Mouse (Mus musculus) left cerebral cortex, adult 9 months (tissue): ENCODE data around the gene Cd99l2.

Source experiments
- DNase-seq, 2 experiments: peaks; one replicate each; pipeline ENCODE4 v3.0.0; 2022; ENCODE audit warnings: low spot score in 2 of 2

The Cd99l2 gene

GRCm38 (mm10) chrX:71468639-71469295 is 23.9 kb downstream of the Cd99l2 start:
- DNase-seq = no peak

- DNase-seq = no peak
Observed at GRCm38 (mm10) chrX:71467491-71467890, 25.2 kb downstream of the Cd99l2 start.

GRCm38 (mm10) chrX:71465417-71465816 is 27.2 kb downstream of the Cd99l2 start:
- no peak for DNase-seq

- DNase-seq = no peak
Observed at GRCm38 (mm10) chrX:71464138-71464826, 28.4 kb downstream of the Cd99l2 start.

- DNase-seq = no peak
Observed at GRCm38 (mm10) chrX:71456078-71456737, 36.4 kb downstream of the Cd99l2 start.

GRCm38 (mm10) chrX:71442916-71443315 is 49.7 kb downstream of the Cd99l2 start:
- no peak for DNase-seq

GRCm38 (mm10) chrX:71439473-71439872 is 53.2 kb downstream of the Cd99l2 start:
- no peak for DNase-seq

- DNase-seq = peak in 1 of 2 experiments; percentile 11
Observed at GRCm38 (mm10) chrX:71435542-71435941, 57.1 kb downstream of the Cd99l2 start.

- no peak for DNase-seq
Observed at GRCm38 (mm10) chrX:71434860-71435259, 57.8 kb downstream of the Cd99l2 start.

- DNase-seq = no peak
Observed at GRCm38 (mm10) chrX:71434448-71434847, 58.2 kb downstream of the Cd99l2 start.

GRCm38 (mm10) chrX:71430900-71431299 is 61.7 kb downstream of the Cd99l2 start:
- DNase-seq = no peak

GRCm38 (mm10) chrX:71427491-71427890 is 65.2 kb downstream of the Cd99l2 start:
- DNase-seq = no peak

GRCm38 (mm10) chrX:71425746-71426519 is 66.7 kb downstream of the Cd99l2 start:
- DNase-seq = peak; percentile 22 to 83

GRCm38 (mm10) chrX:71424852-71425251 is 67.8 kb downstream of the Cd99l2 start:
- DNase-seq = no peak

- DNase-seq = no peak
Observed at GRCm38 (mm10) chrX:71413616-71414015, 79.0 kb downstream of the Cd99l2 start.

- no peak for DNase-seq
Observed at GRCm38 (mm10) chrX:71412776-71413175, 79.9 kb downstream of the Cd99l2 start.

GRCm38 (mm10) chrX:71408386-71408785 is 84.3 kb downstream of the Cd99l2 start:
- no peak for DNase-seq

- no peak for DNase-seq
Observed at GRCm38 (mm10) chrX:71406290-71406689, 86.4 kb downstream of the Cd99l2 start.

GRCm38 (mm10) chrX:71396326-71396725 is 96.3 kb downstream of the Cd99l2 start:
- DNase-seq = no peak

GRCm38 (mm10) chrX:71381571-71381970 is 111.1 kb downstream of the Cd99l2 start:
- peak in 1 of 2 experiments; percentile 35 for DNase-seq

- DNase-seq = no peak
Observed at GRCm38 (mm10) chrX:71378435-71378834, 114.2 kb downstream of the Cd99l2 start.

GRCm38 (mm10) chrX:71376781-71377180 is 115.9 kb downstream of the Cd99l2 start:
- no peak for DNase-seq
